Mouse (Mus musculus) liver (tissue): ENCODE data around the gene Bysl.

ENCODE experiments used
- DNase-seq: peaks from one replicate; pipeline ENCODE4 v3.0.0-alpha.2; 2020; ENCODE audit warnings: mixed read lengths

The Bysl gene

DNA sequence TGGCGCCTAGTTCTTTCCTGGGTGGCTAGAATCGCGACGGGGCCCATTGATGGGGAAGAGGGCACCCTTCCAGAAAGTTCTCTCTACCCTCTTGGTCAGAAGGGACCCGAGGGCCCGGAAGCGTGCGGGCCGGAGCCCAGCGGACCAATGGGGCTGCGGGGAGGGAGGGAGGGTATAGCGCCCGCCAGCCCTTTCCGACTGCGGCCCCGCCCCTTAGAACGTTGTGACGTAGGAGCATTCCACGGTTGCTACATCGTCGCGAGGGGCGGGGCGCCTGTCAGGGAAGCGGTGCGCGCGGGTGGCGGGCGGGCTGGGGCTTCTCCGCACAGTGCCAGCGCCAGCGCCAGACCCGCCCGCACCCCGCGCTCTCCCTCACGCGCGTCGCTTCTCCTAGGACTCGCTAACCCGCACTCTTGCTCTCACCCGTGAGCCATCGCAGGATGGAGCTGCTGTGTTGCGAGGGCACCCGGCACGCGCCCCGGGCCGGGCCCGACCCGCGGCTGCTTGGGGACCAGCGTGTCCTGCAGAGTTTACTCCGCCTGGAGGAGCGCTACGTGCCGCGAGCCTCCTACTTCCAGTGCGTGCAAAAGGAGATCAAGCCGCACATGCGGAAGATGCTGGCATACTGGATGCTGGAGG lies 18.0 kb downstream of the Bysl start:
- DNase-seq = peak; percentile 99

DNA sequence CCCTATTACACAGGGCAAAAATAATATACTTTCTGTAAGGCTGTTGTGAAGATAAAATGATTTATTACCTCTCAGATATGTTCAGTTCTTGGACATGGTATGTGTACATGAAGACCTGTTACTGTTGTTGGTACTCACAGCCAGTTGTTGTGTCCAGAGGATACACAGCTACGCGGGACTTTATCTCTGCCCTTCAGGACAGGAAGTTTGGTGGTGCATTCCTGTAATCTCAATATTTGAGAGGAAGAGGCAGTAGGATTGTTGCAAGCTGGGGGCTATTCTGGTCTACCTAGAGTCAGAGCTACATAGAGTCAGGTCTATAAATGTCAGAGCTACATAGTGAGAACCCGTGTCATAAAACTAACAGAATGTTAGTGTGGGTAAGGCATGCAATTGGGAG lies 20.2 kb downstream of the Bysl start:
- no peak for DNase-seq

DNA sequence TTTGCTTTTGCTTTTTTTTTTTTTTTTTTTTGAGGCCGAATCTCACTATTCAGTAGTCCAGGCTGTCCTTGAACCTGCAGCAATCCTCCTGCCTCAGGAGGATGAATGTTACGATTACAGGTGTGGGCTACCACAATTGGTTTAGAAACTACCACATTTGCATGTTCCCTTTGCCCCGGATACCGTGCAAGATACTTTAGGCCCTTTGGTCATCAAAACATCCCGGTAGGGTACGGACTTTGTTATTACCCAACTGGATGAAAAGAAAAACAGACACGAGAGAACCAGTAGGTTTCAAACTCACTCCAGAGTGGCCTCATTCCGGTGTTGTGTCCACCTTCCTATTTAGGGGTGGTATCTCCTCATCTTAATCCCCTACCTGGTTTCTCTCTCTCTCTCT lies 22.8 kb downstream of the Bysl start:
- DNase-seq = no peak

DNA sequence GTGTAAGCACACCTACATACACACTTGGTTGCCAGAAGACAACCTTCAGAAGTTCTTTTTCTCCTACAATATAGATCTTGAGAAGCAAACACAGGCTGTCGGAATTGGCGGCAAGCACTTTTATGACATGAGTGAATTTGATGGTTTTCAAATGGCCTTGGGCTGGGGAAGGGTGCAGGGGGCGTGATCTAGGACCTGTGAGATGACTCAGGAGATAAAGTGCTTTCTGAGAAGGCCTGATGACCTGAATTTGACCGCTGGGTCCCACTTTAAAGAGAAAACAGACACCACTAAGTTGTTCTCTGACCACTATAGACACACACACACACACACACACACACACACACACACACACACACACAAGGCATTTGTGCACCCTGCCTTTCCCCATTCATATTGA lies 30.3 kb downstream of the Bysl start:
- no peak for DNase-seq

DNA sequence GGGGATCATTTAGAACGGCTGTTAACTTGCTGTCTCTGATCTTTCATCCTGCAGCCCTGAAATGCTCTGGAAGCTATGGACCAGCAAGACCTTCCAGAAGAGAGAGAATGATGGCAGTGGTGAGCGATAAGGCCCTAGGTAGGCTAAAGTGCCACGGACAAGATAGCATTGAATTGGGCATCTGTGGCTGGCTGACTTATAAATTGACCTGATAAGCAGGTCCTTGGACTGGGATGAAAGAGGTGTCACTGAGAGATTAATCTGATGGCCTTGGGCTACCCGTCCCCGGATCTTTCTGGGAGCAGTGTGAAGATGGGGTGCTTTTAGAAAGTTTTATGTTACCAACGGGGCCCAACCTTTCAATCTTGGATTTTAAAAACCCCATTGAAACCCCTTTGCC lies 32.6 kb downstream of the Bysl start:
- peak; percentile 61 for DNase-seq

DNA sequence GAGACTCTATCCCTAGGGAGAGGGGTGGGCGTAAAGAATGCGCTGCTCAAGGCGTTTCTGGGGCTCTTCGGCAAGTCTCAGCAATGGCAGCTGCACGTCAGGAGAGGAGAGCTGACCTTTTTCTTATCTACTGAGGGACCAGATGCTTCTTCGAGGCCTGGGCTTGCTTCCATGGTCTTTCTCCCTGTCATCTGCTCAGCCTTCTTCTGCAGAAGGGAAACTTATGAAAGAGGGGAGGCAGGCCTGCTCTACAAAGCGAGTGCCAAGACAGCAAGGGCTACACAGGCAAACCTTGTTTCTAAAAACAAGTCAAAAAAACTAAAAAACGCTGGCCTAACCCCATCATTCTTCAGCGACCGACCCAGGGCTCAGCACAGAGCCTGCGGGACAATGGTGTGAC lies 36.5 kb downstream of the Bysl start:
- no peak for DNase-seq

DNA sequence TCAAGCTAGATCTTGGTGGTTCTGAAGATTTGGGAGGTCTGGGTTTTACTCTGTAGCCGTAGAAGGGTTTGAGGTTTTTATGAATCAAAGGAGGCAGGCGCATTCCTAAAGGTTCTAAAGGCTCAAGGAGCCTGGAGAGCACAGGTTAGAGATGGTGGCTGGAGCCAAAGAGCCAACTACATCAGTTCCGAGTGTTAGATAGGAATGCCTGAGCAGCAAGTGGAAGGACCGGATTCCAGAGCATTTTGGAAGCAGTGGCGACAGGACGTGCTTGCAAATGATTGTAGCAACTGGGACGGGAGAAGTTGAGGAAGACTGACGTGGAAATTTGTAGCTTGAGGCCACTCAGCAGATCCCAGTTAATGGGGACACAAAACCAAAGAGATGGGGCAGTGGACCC lies 37.3 kb downstream of the Bysl start:
- no peak for DNase-seq

DNA sequence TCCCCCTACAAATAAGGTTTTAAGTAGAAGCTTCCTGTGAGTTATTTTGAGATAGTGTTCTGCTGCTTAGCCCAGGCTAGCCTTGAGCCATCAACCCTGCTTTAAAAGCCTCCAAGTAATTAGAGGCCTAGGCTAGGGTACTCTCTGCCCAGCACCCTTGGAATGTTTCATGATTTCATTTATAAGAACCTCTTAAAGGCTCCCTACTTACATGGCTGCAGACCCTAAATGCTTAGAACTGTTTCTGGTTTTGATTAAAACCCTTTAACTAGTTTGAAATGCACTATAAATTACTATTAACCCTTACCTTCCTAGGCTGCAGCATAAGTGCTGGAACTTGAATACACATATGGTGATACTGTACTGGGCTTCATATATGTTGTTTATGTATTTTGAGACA lies 38.9 kb downstream of the Bysl start:
- DNase-seq = no peak

DNA sequence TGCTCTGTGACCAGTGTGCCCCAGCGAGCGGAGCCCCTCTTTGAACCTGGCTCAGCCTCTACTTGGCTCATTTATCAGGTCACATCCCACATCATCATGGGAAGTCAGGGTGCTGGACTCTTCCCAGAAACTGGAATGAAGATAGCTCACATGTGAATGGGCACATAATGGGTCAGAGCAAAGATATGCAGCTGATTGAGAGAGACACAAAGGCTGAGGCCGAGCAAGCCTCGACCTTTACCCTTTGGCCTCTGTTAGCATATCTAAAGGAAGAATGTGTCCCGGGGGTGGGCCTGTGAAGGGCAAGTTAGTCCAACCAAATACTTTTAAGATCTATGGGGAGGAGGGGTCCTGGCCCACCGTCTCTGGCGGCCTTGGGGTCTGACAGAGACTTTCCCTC lies 39.7 kb downstream of the Bysl start:
- no peak for DNase-seq

DNA sequence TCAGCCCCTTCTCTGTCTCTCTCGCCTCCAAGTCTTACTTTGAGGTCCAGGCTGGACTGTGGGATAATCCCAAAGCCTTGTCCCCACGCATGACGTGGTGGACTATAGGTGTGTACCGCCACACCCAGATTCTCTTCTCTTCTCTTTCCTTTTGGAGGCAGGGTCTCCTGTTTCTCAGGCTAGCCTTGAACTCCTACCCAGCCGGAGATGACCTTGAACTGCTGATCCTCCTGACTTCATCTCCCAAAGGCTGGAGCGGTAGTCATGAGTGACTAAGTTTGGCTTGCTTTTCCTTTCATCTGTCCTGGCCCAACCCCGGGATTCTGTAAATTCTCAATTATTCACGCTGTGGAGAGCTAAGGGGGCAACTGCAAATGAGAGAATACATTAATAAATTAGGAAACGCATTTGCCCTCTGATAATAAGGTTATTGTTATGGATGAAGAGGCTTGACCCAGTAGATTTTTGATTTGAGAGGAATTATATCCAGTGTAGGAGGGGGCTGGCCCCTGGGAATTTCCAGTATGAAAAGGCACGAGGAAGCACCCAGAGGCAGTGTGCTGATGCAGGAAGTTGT lies 42.3 kb downstream of the Bysl start:
- DNase-seq = no peak

DNA sequence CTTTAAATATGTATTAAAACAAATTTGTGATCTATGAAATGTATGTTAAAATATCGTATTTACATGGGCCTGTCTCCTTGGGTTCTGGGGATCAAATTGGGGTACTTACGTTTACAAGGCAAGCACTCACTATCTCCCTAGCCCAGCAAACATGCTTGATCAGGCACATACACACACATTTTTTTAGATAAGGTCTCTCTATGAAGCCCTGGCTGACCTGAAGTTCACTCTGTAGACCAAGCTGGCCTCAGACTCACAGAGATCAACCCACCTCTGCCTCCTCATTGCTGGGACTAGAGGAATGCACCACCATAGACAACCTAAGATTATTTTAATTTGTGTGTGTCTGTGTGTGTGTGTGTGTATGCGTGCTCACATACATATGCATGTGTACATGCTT lies 42.9 kb downstream of the Bysl start:
- peak; percentile 72 for DNase-seq

DNA sequence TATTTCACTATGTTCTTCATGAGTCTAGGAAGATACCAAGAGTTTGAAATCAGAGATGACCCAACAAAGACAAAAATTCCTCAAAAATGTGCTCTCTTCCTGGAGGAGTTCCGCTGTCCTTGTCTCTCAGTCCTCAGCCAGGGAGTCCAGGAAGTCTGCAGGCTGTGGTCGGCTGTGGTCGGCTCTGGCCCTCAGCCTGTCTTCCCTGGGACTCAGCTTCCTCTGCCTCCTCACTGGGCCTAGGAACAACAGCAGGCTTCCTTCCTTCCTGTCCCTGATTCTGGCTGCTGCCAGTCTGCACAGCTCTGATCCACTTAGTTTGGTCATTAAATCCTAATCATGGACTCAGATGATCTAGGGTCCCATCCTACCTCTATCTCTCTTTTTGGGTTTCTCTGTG lies 44.0 kb downstream of the Bysl start:
- peak; percentile 36 for DNase-seq

DNA sequence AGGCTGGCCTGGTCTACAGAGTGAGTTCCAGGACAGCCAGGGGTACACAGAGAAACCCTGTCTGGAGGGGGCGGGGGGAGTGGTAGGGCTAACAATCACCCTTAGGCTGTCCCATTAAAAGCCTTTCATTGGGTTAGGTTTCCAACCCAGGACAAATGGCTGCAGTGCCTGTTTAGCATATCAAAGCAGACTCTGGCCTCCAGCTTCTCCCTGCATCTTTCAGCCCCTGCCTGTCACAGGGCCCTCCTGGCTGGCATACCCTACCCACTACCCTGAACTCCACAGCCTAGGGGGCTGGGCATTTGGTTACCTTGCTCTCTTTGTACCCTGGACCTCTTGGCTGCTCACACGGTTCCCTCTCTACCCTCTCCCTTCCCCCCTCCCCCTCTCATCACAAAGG lies 45.2 kb downstream of the Bysl start:
- DNase-seq = no peak

DNA sequence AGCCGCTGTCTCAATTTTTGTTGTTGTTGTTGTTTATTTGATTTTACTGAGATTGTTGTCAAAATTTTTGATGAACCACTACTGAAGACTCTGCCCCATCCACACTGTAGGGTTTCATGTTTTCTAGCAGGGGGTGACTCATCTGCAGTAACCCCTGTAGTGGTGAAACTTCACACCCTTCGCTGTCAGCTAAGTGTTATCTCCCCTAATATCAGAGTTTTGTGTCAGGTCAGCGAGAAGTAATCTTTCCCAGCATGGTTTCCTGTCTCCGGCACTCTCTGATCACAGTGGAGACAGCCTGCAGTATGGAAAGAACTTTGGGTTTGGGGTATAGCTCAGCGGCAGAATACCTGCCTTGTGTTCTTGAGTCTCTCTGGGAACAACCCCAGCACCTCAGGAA lies 46.7 kb downstream of the Bysl start:
- no peak for DNase-seq

DNA sequence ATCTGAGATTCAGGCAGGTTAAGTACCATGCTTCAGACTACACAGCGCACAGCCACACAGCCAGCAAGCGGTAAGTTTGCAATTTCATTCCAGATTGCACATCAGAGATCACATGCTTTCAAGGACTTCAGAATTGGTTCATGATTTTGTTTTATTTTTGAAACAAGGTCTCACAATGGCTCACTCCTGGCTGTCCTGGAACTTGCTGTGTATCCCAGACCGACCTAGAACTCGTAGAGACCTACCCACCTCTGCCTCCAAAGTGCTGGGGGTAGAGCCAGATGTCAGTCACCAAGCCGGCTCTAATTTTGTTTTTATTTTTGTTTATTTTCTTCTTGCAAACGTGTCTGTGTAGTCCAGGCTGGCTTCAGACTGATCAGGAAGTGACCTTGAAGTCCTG lies 48.4 kb downstream of the Bysl start:
- DNase-seq = no peak

DNA sequence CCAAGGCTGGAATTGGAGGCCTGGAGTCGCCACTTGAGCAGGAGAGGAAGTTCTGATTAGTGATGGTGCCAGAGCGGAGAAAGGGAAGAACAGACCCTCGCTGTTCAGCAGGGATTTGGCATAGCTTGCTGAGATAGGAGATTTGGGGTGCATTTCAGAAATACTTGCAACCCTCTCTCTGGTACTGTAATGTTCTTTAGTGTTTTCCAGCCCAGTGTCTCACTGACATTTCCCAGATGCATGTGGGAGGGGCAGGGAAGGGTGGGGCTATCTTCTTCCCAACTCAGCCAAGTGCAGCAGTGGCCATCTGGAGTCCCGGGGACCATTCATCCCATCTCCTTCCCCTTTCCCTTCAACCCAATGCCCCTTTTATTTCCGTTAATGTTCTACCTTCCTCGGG lies 51.6 kb downstream of the Bysl start:
- DNase-seq = no peak

DNA sequence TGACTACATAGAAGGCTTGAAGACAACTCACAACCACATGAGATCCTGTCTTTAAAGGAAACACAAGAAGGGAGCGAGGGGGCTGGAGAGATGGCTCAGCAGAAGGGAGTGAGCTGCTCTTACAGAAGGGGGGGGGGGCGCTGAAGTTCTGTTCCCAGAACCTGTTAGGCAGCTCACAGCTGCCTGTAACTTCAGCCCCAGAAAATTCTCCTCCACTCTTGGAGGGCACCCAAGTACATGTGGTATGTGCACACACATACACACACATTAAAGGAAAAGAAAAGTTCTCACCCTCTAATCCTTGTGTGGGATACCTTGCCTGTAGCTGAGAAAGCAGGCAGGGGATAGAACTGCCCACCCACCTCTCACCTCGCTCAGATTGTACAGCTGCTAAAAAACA lies 54.1 kb downstream of the Bysl start:
- no peak for DNase-seq

DNA sequence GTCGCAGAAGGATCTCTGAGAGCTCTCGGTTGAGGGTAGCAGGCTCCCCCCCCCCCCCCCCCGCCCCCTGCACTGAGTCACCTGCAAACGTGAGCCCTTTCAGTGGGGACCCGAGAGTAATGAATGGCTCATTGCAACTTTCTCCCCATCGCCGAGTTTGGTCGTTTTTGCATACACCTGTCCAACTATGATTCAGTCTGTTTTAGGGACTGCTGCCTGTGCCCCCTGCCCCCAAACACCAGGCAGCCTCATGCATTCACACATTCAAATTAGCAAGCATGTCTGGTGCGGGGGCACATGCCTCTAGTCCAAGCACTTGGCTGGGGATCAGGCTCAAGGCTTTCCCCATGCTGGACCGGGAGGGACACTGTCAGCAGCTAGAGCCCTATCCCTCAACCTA lies 56.7 kb downstream of the Bysl start:
- no peak for DNase-seq

DNA sequence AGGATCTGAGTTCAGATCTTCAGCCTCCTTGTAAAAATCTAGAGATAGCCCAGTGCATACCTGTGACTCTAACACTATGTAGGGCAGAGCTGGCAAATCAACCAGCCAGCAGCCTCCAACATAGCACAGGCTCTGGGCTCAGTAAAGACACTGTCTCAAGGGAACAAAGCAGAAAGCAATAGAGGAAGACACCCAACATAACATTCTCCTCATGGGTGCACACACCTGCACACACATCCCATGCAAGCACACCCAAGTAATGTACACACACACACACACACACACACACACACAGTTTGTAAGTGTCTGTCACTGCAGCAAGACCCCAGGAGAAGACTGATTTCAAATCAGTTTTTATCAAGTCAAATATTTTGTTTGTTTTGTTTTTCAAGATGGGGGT lies 58.3 kb downstream of the Bysl start:
- no peak for DNase-seq

DNA sequence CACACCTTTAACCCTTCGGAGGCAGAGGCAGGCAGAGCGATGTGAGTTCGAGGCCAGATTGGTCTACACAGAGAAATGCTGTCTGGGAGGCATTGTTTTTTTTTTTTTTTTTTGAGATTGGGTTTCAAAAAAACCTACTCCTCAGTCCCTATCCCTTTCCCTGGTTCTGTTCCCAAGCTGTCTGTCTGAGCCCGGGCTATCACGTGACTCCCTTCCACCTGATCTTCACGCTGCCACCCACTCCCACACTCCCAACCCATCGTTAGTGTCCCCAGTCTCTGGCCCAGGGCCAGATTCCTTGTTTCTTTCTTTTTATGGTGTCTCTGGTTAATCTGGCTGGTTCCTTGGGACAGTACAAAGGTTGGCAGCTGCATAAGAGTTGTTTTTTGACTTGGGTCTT lies 60.2 kb downstream of the Bysl start:
- no peak for DNase-seq
